ENCODE assay signal across 8 mouse cellular contexts in the genomic region with DNA sequence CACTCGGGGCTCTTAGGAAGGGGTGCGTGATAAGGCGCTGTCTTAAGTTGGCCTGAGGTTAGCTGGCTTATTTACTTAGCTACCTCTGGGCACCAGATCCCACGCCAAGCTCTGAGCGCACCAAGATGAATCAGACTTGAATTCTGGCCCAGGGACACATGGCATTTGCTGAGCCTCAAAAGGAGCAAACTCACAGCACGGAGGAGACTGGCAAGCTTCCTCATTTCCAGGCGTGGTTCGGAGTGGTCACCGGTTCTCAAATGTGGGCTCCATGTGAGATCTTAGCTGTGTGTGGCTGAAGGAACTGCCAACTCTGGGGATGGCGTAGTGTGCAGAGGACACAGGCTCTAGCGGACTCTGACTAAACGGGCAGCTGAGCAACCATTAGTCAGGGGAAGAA. TPM values are rescaled to one million over a fixed set of nuclear protein-coding genes. Genes with fewer than 3 reads are reported as not detected.
DNase-seq lines count a peak whose midpoint lies in the region; ATAC-seq and TF ChIP-seq lines count a peak whose summit lies in the region.

No protein-coding gene starts in this region.

- no peak overlapping the region for H3K9ac ChIP-seq in forebrain, embryonic 11.5 days (ENCODE audit: low read length)
- H3K9ac ChIP-seq in lung, embryonic 16.5 days (ENCODE audit: low read length) = peak overlapping the region; percentile 39; the same call in 1 of the 2 replicates

- peak overlapping the region; percentile 90 for H3K4me3 ChIP-seq in E14TG2a.4 (replicated peaks; ENCODE audit: low read length)
- H3K4me3 ChIP-seq in bone marrow, adult 2 months (replicated peaks; ENCODE audit: control insufficient read depth, low read depth, low read length) = peak overlapping the region; percentile 33
- no peak overlapping the region; the same call in 1 of the 2 replicates for H3K4me3 ChIP-seq in forebrain, embryonic 11.5 days (ENCODE audit: low read depth, low read length)
- peak overlapping the region; percentile 72 for H3K4me3 ChIP-seq in lung, embryonic 16.5 days (ENCODE audit: low read length)

- H3K4me2 ChIP-seq in forebrain, embryonic 11.5 days (ENCODE audit: low read depth, low read length, severe bottlenecking) = peak overlapping the region; percentile 12; the same call in 1 of the 2 replicates
- peak overlapping the region; percentile 82 for H3K4me2 ChIP-seq in lung, embryonic 16.5 days (ENCODE audit: low read depth, low read length)

- ATAC-seq in forebrain, embryonic 11.5 days (replicated peaks; ENCODE audit: low FRiP score) = no peak
- no peak for ATAC-seq in lung, embryonic 16.5 days (ENCODE audit: low read depth)

- no peak for TF ChIP-seq CTCF in E14TG2a.4 (conservative IDR thresholded peaks at IDR 0.05; ENCODE audit: low read length)
- TF ChIP-seq CTCF in bone marrow, adult 2 months (IDR thresholded peaks at IDR 0.05; ENCODE audit: control insufficient read depth, insufficient read depth, low read length) = no peak

- peaks cover 63% of the 10 kb centered on the region for H3K4me1 ChIP-seq in E14TG2a.4 (replicated peaks; ENCODE audit: low read depth, low read length)
- peaks cover 1% of the 10 kb centered on the region; the same call in 1 of the 2 replicates for H3K4me1 ChIP-seq in bone marrow, adult 2 months (ENCODE audit: control insufficient read depth, insufficient read depth, low read length)
- H3K4me1 ChIP-seq in forebrain, embryonic 11.5 days (replicated peaks; ENCODE audit: control insufficient read depth, insufficient read depth, low read length) = no peaks in the 10 kb centered on the region; the same call in 1 of the 2 replicates
- H3K4me1 ChIP-seq in lung, embryonic 16.5 days (replicated peaks; ENCODE audit: control insufficient read depth, insufficient read depth, low read length) = peaks cover 15% of the 10 kb centered on the region

- WGBS in bone marrow, adult 2 months = 2% methylated on average over 12 of the region's 12 CpGs
- WGBS in forebrain, embryonic 11.5 days = 84% methylated on average over 12 of the region's 12 CpGs
- WGBS in lung, embryonic 16.5 days = 54% methylated on average over 12 of the region's 12 CpGs

- peaks cover 7% of the 10 kb centered on the region; the same call in 1 of the 2 replicates for H3K9me3 ChIP-seq in E14TG2a.4 (ENCODE audit: low read length)
- H3K9me3 ChIP-seq in forebrain, embryonic 11.5 days (ENCODE audit: control insufficient read depth, low read length) = no peaks in the 10 kb centered on the region
- H3K9me3 ChIP-seq in lung, embryonic 16.5 days (ENCODE audit: control insufficient read depth, low read length) = no peaks in the 10 kb centered on the region

- no peaks in the 10 kb centered on the region for H3K27me3 ChIP-seq in E14TG2a.4 (ENCODE audit: insufficient read depth, low read length)
- no peaks in the 10 kb centered on the region for H3K27me3 ChIP-seq in forebrain, embryonic 11.5 days (ENCODE audit: control insufficient read depth, insufficient read depth, low read length)
- H3K27me3 ChIP-seq in lung, embryonic 16.5 days (ENCODE audit: control insufficient read depth, insufficient read depth, low read depth, low read length) = no peaks in the 10 kb centered on the region

- H3K27ac ChIP-seq in bone marrow, adult 2 months (ENCODE audit: control insufficient read depth, insufficient read depth, low read depth, low read length, poor library complexity) = no peak overlapping the region; the same call in 1 of the 2 replicates
- H3K27ac ChIP-seq in forebrain, embryonic 11.5 days (ENCODE audit: low read depth, low read length) = no peak overlapping the region
- no peak overlapping the region for H3K27ac ChIP-seq in lung, embryonic 16.5 days (ENCODE audit: low read length)

- intact Hi-C loops in heart, postnatal 10 days (cut with DNase I) = no loop called here

- DNase-seq in forebrain, embryonic 11.5 days (ENCODE audit: low spot score) = no peak
- peak; percentile 65 to 67 for DNase-seq in heart, postnatal 10 days
- peak; percentile 37 to 39 for DNase-seq in kidney, postnatal 36 days
- peak; percentile 71 to 77 for DNase-seq in right cerebral cortex, postnatal 10 days (ENCODE audit: low spot score in 2 of 2)
- no peak for DNase-seq in T-cell, adult 2 months (ENCODE audit: low spot score)

- no peak for TF ChIP-seq POLR2A in bone marrow, adult 2 months (IDR thresholded peaks at IDR 0.05; ENCODE audit: borderline replicate concordance, control insufficient read depth, low read depth, low read length)

- peaks cover 22% of the 10 kb centered on the region; the same call in 1 of the 2 replicates for H3K36me3 ChIP-seq in E14TG2a.4 (ENCODE audit: insufficient read depth, low read length)
- no peaks in the 10 kb centered on the region for H3K36me3 ChIP-seq in forebrain, embryonic 11.5 days (ENCODE audit: control insufficient read depth, insufficient read depth, low read length)
- peaks cover 4% of the 10 kb centered on the region; the same call in 1 of the 2 replicates for H3K36me3 ChIP-seq in lung, embryonic 16.5 days (ENCODE audit: control insufficient read depth, insufficient read depth, low read length)

RNA-seq across cellular contexts. Expression of a gene that starts 1.5 kb away (rescaled TPM):
- polyA plus RNA-seq in bone marrow, adult 2 months (2011; ENCODE audit: insufficient read depth, insufficient read length, low replicate concordance, missing spikeins) = 21.0 and 39.3 TPM in 2 replicates
- 36.4 and 36.9 TPM in 2 replicates for polyA plus RNA-seq in forebrain, embryonic 11.5 days (2014; fragmentation: Nextera tagmentation; extraction: Ambion mirVana)
- total RNA-seq in heart, postnatal 10 days (2021) = 100 to 1,000 TPM in 1 of 2 experiments, 10 to 100 TPM in 1; 98.4 to 107 TPM
- polyA plus RNA-seq in lung, embryonic 16.5 days (2015; fragmentation: Nextera tagmentation; extraction: Ambion mirVana) = 68.2 and 72.8 TPM in 2 replicates

RNA-seq across cellular contexts. Expression of a gene that starts 6.5 kb away (rescaled TPM):
- polyA plus RNA-seq in bone marrow, adult 2 months (2011; ENCODE audit: insufficient read depth, insufficient read length, low replicate concordance, missing spikeins) = 7.5 and 18.5 TPM in 2 replicates
- polyA plus RNA-seq in forebrain, embryonic 11.5 days (2014; fragmentation: Nextera tagmentation; extraction: Ambion mirVana) = 105 and 107 TPM in 2 replicates
- total RNA-seq in heart, postnatal 10 days (2021) = 10 to 100 TPM; 74.8 to 75.1 TPM
- polyA plus RNA-seq in lung, embryonic 16.5 days (2015; fragmentation: Nextera tagmentation; extraction: Ambion mirVana) = 70.9 and 76.0 TPM in 2 replicates

RNA-seq across cellular contexts. Expression of a gene that starts 33.1 kb away (rescaled TPM):
- polyA plus RNA-seq in bone marrow, adult 2 months (2011; ENCODE audit: insufficient read depth, insufficient read length, low replicate concordance, missing spikeins) = 20.5 and 36.2 TPM in 2 replicates
- 28.2 and 30.7 TPM in 2 replicates for polyA plus RNA-seq in forebrain, embryonic 11.5 days (2014; fragmentation: Nextera tagmentation; extraction: Ambion mirVana)
- 10 to 100 TPM; 34.3 to 36.3 TPM for total RNA-seq in heart, postnatal 10 days (2021)
- polyA plus RNA-seq in lung, embryonic 16.5 days (2015; fragmentation: Nextera tagmentation; extraction: Ambion mirVana) = 30.8 and 36.9 TPM in 2 replicates

RNA-seq across cellular contexts. Expression of a gene that starts 40.6 kb away (rescaled TPM):
- polyA plus RNA-seq in bone marrow, adult 2 months (2011; ENCODE audit: insufficient read depth, insufficient read length, low replicate concordance, missing spikeins) = 1.5 TPM in 1 of 2 replicates, not detected in the other
- polyA plus RNA-seq in forebrain, embryonic 11.5 days (2014; fragmentation: Nextera tagmentation; extraction: Ambion mirVana) = not detected in 2 replicates
- 10 to 100 TPM; 45.8 to 66.3 TPM for total RNA-seq in heart, postnatal 10 days (2021)
- 0.69 and 1.3 TPM in 2 replicates for polyA plus RNA-seq in lung, embryonic 16.5 days (2015; fragmentation: Nextera tagmentation; extraction: Ambion mirVana)

Comparison
In these comparisons a context has a peak if more than half of its experiments do, and no peak if none do; other contexts are left out.
1. DNase-seq: peak in heart, postnatal 10 days (2 of 2), kidney, postnatal 36 days (2 of 2) and right cerebral cortex, postnatal 10 days (2 of 2); none in forebrain, embryonic 11.5 days (single experiment) and T-cell, adult 2 months (single experiment).